Mouse (Mus musculus) bone marrow macrophage, adult 2 months (primary cell): ENCODE results near the gene Armc9.

Experiments
- CTCF ChIP-seq: IDR thresholded peaks from 2 replicates; pipeline ENCODE4 v1.5.1; 2012; ENCODE audit warnings: low read depth, mild to moderate bottlenecking, low read length, moderate library complexity
- POLR2A ChIP-seq: IDR thresholded peaks from 2 replicates; pipeline ENCODE4 v1.6.1; 2012; ENCODE audit warnings: mild to moderate bottlenecking, low read depth, low read length, borderline replicate concordance

DNA sequence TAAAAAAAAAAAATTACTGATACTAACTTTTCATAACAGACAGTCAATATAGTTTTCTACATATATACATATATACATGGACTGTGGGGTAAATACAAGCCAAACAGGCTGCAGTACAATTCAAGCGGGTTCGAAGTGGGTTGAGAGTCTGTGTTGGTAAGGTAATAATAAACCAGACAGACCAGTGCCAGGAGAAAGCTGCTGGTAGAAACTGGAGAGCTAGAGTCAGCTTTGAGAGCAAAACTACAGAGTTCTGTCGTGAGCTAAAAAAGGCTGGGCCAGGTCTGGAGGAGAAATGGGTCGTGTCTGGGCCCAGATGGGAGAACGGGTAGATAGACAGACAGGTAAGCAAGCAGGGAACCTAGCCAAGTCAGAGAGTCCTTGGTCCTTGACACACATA lies 129.5 kb downstream of the Armc9 start:
- TF ChIP-seq POLR2A (no peak), CTCF (no peak)
